Mouse (Mus musculus) intestine, embryonic 16.5 days (tissue): ENCODE measurements at regions not wholly inside any gene's neighbourhood (a gene's known extent, or its start where the extent isn't known, plus 50 kb on each side); places are given as distances from the start of the nearest gene placed in this dataset.

Source experiments
- ATAC-seq: fragments of 200-750 bp; cut with Nextera tagmentation; 2 replicates; pipeline ENCODE4 v1.8.0; 2017; ENCODE audit warnings: moderate TSS enrichment, moderate library complexity
- H3K27ac ChIP-seq: fragments of 300-500 bp; sonication (generic); 2 replicates; pipeline ENCODE4 v1.5.1; 2014; ENCODE audit warnings: mild to moderate bottlenecking, low read length
- H3K27me3 ChIP-seq: fragments of 300-500 bp; sonication (generic); replicated peaks from 2 replicates; pipeline ENCODE4 v1.6.1; 2014; ENCODE audit warnings: low read length, control low read depth, mixed read lengths; ENCODE audit not compliant: control insufficient read depth, insufficient read depth
- H3K36me3 ChIP-seq: fragments of 300-500 bp; sonication (generic); 2 replicates; pipeline ENCODE4 v1.6.1; 2014; ENCODE audit warnings: low read length, control low read depth; ENCODE audit not compliant: control insufficient read depth, insufficient read depth
- H3K4me1 ChIP-seq: fragments of 300-500 bp; sonication (generic); 2 replicates; pipeline ENCODE4 v1.6.1; 2014; ENCODE audit warnings: low read length, control low read depth, mixed read lengths; ENCODE audit not compliant: control insufficient read depth, insufficient read depth
- H3K4me2 ChIP-seq: fragments of 300-500 bp; sonication (generic); 2 replicates; pipeline ENCODE4 v1.6.1; 2014; ENCODE audit warnings: low read depth, low read length, control low read depth
- H3K4me3 ChIP-seq: fragments of 300-500 bp; sonication (generic); 2 replicates; pipeline ENCODE4 v1.5.1; 2014; ENCODE audit warnings: mild to moderate bottlenecking, low read length
- H3K9ac ChIP-seq: fragments of 300-500 bp; sonication (generic); 2 replicates; pipeline ENCODE4 v1.6.1; 2014; ENCODE audit warnings: low read depth, low read length
- H3K9me3 ChIP-seq: fragments of 300-500 bp; sonication (generic); 2 replicates; pipeline ENCODE4 v1.6.1; 2016; ENCODE audit warnings: low read length, control low read depth; ENCODE audit not compliant: control insufficient read depth
- WGBS: fragments of 180-500 bp; shearing (Covaris S2); extraction: QIAGEN DNeasy Blood & Tissue Kit; methylation state at CpG from one replicate; pipeline ENCODE4 v1.1.7; 2014; 5-methylcytosine and 5-hydroxymethylcytosine counted together

DNA sequence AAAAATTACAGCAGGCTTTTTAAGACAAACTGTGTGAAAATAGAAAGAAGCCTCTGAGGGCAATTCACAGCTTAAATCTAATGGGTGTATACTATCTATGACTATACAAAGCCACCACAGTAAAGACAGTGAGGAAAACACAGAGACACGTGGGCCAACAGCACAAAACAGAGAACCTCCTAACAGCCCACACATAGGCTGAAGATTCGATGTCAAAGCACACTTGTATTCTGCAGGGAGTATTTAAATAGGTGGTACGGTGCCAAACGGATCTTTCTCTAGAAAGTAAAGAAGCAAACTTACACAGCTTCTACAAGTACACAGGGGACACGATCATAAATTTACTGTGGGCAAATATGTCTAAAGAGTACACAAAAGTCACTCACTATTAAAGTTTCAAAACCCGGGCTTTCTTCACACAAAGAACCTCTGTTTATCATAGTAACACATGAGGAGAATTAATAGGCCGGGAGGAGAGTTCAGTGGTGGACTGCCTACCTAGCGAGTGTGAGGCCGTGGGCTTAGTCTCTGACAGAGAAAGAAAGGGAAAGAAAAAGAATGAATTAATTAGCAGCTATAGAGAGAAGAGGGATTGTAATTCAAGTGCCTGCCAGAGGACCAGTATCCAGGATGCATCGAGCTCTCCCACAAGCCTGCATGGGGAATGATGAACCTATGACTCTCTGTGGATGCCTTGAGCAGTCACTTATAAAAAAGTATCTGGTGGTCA, 317.7 kb upstream of the Nfe2l3 start:
- Histone ChIP-seq H3K36me3 (no peaks in the 10 kb centered on the region), H3K4me2 (no peak overlapping the region), H3K27ac (no peak overlapping the region), H3K9ac (no peak overlapping the region), H3K4me3 (no peak overlapping the region), H3K27me3 (no peaks in the 10 kb centered on the region), H3K9me3 (no peaks in the 10 kb centered on the region), H3K4me1 (0 out of 2 replicates have a peak, but pooled peaks cover 3% of the 10 kb centered on the region)
- ATAC-seq: no peak
- 59% methylated on average over 10 of the region's 10 CpGs for WGBS

DNA sequence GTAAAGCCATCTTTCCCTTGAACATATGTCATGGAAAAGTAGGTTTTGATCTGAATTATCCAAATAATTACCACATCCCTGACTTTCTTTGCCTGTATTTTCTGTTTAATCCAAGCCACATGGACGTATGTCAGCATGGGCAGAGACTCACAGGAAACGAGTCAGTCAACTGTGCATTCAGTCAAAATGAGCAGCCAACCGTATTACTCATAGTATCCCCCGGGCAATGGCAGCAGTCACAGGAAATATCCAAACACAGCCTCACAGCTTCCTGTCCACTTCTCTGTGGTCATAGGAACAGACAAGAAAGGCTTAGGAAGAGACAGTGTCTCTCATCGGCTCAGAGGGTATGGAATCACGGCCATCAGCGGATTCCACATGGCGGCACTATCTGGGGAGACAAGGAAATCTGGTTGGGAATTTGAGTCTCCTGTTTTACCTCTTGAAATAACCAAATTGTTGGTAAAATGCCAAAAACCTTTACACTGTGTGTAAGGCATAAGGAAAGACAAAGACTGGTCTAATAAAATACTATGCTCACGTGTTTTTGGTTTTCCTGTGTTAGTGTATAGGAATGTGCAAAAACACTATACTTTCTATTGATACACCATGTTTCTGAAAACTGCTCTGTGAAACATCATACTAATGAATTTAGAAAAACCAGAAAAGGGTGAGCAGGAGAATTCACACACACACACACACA, 313.5 kb upstream of the Nfe2l3 start:
- Histone ChIP-seq H3K9ac (no peak overlapping the region), H3K4me3 (no peak overlapping the region), H3K27ac (0 out of 2 replicates have a peak overlapping the region, but pooled peaks have one; percentile 4), H3K4me2 (no peak overlapping the region), H3K36me3 (no peaks in the 10 kb centered on the region), H3K27me3 (no peaks in the 10 kb centered on the region), H3K9me3 (no peaks in the 10 kb centered on the region), H3K4me1 (0 out of 2 replicates have a peak, but pooled peaks cover 4% of the 10 kb centered on the region)
- ATAC-seq: no peak
- 63% methylated on average over 9 of the region's 9 CpGs for WGBS

DNA sequence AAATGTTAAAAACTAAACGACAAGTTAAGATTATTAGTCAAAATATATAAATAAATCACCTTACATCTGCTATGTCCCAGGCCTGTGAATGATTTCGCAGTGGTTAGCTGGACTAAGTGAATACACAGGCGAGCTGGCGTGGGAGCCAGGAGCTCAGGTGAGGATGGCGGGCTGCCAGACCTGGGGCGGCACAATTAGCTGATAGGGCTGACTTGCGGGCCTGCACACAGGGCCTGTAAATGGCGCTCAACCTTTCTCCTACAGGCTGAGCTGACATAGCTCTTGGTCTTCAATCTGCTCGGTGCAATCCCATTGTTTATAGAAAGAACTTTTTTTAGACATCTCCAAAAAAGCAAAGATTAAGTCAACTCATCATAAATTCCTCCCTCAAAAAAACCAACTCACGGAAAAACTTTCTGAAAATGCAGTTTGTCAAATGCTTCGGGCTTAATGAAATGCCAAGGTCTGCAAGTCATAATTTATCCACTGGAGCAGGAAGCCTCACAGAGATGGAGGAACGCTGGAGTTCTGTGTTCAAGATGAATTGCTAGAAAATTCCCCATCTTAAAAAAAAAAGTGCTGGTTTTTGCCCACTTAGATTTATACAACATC, 312.7 kb upstream of the Nfe2l3 start:
- H3K27ac ChIP-seq: peak overlapping the region; percentile 71
- no peaks in the 10 kb centered on the region for H3K27me3 ChIP-seq
- H3K4me3 ChIP-seq: no peak overlapping the region
- no peaks in the 10 kb centered on the region for H3K9me3 ChIP-seq
- H3K9ac ChIP-seq: no peak overlapping the region
- no peak overlapping the region for H3K4me2 ChIP-seq
- H3K4me1 ChIP-seq: 0 out of 2 replicates have a peak, but pooled peaks cover 4% of the 10 kb centered on the region
- ATAC-seq: no peak; the same call in 1 of the 2 replicates
- H3K36me3 ChIP-seq: no peaks in the 10 kb centered on the region
- WGBS: 44% methylated on average over 12 of the region's 12 CpGs

DNA sequence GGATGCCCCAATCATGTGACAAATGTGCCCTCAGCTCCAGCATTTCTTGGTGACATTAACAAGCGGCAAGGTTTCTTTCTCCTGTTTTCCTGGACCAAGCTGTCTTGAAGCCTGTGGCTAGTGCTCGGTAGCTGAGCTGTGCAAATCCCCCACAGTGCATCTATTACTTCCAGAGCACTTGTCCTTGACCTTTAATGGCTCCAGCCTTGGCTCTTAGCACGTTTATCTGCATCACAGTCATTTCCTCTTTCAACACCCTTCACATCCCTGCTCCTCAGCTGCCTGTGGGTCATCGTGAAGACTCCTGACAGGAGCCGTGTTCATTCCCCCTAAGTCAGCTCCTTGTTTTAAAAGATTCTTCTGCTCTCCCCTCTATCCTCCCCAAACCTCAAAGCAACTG, 309.5 kb upstream of the Nfe2l3 start:
- Histone ChIP-seq H3K36me3 (no peaks in the 10 kb centered on the region), H3K4me1 (0 out of 2 replicates have a peak, but pooled peaks cover 2% of the 10 kb centered on the region), H3K4me3 (no peak overlapping the region), H3K4me2 (no peak overlapping the region), H3K27me3 (no peaks in the 10 kb centered on the region), H3K9me3 (no peaks in the 10 kb centered on the region), H3K27ac (no peak overlapping the region), H3K9ac (no peak overlapping the region)
- ATAC-seq: no peak
- WGBS: 34% methylated on average over 5 of the region's 5 CpGs

DNA sequence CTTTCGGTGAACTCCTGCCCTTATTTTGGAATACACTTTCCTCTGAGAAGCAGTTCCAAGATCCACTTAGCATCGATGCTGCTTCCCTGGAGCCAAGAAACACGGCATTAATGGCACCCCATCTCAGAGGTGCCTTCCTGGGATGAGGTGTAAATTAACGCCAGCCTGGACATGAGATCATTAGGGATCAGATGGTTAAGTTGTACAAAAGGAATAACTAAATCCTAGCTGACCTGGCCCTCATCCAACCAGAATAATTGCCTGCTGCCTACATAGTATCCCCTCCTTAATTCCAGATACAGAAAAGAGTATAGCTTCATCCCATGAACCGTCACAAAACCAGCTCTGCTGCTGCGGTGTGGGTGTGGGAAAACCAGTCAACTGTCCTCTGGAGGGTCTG, 304.6 kb upstream of the Nfe2l3 start:
- H3K9ac ChIP-seq: no peak overlapping the region
- H3K27me3 ChIP-seq: no peaks in the 10 kb centered on the region
- no peaks in the 10 kb centered on the region for H3K36me3 ChIP-seq
- no peak overlapping the region for H3K27ac ChIP-seq
- no peak for ATAC-seq
- H3K4me2 ChIP-seq: no peak overlapping the region
- no peak overlapping the region for H3K4me3 ChIP-seq
- no peaks in the 10 kb centered on the region for H3K4me1 ChIP-seq
- H3K9me3 ChIP-seq: no peaks in the 10 kb centered on the region
- 79% methylated on average over 6 of the region's 6 CpGs for WGBS

DNA sequence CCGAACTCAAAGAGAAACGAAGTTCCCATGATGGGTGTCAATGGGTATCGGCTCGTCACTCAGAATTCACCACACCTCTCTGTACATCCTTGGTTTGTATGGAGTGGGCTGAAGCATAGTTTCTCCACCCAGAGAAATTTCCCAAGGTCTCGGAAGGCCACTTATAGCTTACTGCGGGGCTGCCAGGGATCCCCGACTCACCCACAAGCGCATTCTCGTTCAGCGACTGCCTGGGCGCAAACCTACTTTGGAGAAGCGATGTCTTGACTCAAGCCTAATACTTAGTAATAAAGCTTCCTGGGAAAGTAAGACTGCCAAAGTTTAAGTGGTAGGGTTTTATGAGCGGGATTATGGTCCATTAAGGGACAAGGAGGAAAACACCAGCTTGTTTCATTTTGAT, 303.4 kb upstream of the Nfe2l3 start:
- Histone ChIP-seq H3K4me1 (no peaks in the 10 kb centered on the region), H3K4me2 (0 out of 2 replicates have a peak overlapping the region, but pooled peaks have one; percentile 24)

DNA sequence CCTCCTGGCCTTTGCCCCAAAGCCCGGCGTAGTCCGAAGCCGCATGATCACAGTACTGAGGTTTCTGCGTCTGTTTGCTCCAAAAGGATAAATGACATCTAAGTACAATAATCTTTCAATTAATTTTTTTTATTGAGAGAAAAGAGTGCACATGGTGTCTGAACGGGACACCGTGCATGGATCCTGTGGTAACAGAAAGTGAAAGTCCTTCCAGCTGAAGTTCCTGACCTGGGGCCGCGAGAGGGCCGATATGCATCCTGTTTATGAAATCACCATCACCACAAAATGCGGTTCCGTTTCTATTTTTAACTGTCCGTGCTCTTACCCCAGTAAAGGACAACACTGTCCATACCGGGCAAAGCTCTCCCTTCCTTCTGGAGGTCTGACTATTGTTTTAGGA, 302.9 kb upstream of the Nfe2l3 start:
- Histone ChIP-seq H3K9me3 (no peaks in the 10 kb centered on the region), H3K4me2 (0 out of 2 replicates have a peak overlapping the region, but pooled peaks have one; percentile 24), H3K36me3 (no peaks in the 10 kb centered on the region), H3K4me1 (no peaks in the 10 kb centered on the region), H3K27ac (peak overlapping the region; percentile 34; the same call in 1 of the 2 replicates), H3K9ac (no peak overlapping the region), H3K27me3 (no peaks in the 10 kb centered on the region), H3K4me3 (peak overlapping the region; percentile 10; the same call in 1 of the 2 replicates)
- no peak for ATAC-seq
- 71% methylated on average over 14 of the region's 14 CpGs for WGBS

More for the DNA sequence above, 303.4 kb upstream of the Nfe2l3 start:
- Histone ChIP-seq H3K36me3 (no peaks in the 10 kb centered on the region), H3K27me3 (no peaks in the 10 kb centered on the region), H3K4me3 (peak overlapping the region; percentile 10; the same call in 1 of the 2 replicates), H3K27ac (peak overlapping the region; percentile 34; the same call in 1 of the 2 replicates), H3K9me3 (no peaks in the 10 kb centered on the region), H3K9ac (no peak overlapping the region)
- WGBS: 92% methylated on average over 13 of the region's 13 CpGs
- ATAC-seq: no peak

DNA sequence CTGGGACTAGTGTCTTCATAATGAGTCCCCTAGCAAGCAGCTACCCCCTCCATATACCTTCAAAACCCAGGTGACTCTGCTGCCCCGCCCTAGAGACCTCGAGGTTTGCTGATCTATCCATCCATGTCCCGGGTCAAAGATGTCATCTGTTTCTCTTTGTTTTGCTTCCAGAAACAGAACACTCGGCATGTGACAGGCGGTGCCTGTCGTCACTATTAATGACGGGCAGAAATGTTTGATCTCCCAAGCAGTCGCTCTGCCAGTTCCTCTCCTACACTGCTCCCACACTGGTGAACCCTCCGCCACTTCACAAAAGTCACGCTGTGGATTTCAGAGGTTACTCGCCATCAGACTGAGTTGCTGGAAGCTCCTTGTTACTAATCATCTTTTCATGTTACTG, 287.7 kb upstream of the Nfe2l3 start:
- H3K36me3 ChIP-seq: no peaks in the 10 kb centered on the region
- no peak overlapping the region for H3K4me3 ChIP-seq
- WGBS: 46% methylated on average over 11 of the region's 11 CpGs
- no peaks in the 10 kb centered on the region for H3K4me1 ChIP-seq
- no peak overlapping the region for H3K9ac ChIP-seq
- no peak overlapping the region for H3K4me2 ChIP-seq
- no peak overlapping the region for H3K27ac ChIP-seq
- H3K9me3 ChIP-seq: no peaks in the 10 kb centered on the region
- H3K27me3 ChIP-seq: no peaks in the 10 kb centered on the region
- ATAC-seq: no peak

DNA sequence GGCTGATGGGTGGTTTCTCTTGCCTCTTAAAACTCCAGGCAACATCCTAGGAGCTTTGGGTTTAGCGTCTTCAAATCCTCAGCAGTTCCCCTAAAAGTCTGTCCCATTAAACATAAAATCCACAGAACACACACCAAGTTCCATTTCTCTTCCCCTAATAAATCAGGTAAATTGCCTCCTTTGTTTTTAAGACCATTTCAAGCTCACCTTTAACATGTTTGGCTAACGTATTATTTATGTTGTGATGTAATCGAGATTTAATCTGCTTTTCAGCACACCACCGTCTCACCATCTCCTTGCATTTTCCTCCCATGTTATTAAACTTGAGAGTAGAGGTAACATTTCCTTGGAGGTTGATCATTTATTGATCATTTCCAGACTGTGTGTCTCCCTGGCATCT, 286.6 kb upstream of the Nfe2l3 start:
- H3K9me3 ChIP-seq: no peaks in the 10 kb centered on the region
- ATAC-seq: no peak

More for the DNA sequence above, 286.6 kb upstream of the Nfe2l3 start:
- Histone ChIP-seq H3K27me3 (no peaks in the 10 kb centered on the region), H3K9ac (no peak overlapping the region), H3K4me1 (no peaks in the 10 kb centered on the region), H3K4me2 (no peak overlapping the region), H3K27ac (no peak overlapping the region), H3K4me3 (no peak overlapping the region), H3K36me3 (no peaks in the 10 kb centered on the region)
- WGBS: 57% methylated on average over 4 of the region's 4 CpGs
